Mouse (Mus musculus): ENCODE results near the gene Sbk1.

Sbk1 gene

GRCm38 (mm10) chr7:126271712-126272683 is at the start of gene Sbk1:
TSS of gene Sbk1 (plus strand) at chr7:126272619.
- DNase-seq, result peak; percentile 90 to 94

- DNase-seq, result no peak
These were observed 49.7 kb upstream of the Sbk1 start for GRCm38 (mm10) chr7:126222753-126223152.

- no peak for DNase-seq
These were observed 46.3 kb upstream of the Sbk1 start for GRCm38 (mm10) chr7:126226136-126226535.

- peak; percentile 54 to 75 for DNase-seq
These were observed 41.9 kb upstream of the Sbk1 start for GRCm38 (mm10) chr7:126230357-126231148.

GRCm38 (mm10) chr7:126232345-126233071 is 39.9 kb upstream of the Sbk1 start:
- DNase-seq, result no peak

- no peak for DNase-seq
These were observed 37.8 kb upstream of the Sbk1 start for GRCm38 (mm10) chr7:126234611-126235010.

GRCm38 (mm10) chr7:126236083-126236793 is 36.2 kb upstream of the Sbk1 start:
- peak; percentile 22 to 30 for DNase-seq

- DNase-seq, result peak in 1 of 2 experiments; percentile 31
These were observed 35.6 kb upstream of the Sbk1 start for GRCm38 (mm10) chr7:126236794-126237192.

GRCm38 (mm10) chr7:126240814-126241360 is 31.5 kb upstream of the Sbk1 start:
- DNase-seq, result no peak

- DNase-seq, result no peak
These were observed 28.2 kb upstream of the Sbk1 start for GRCm38 (mm10) chr7:126244168-126244750.

GRCm38 (mm10) chr7:126248088-126248487 is 24.3 kb upstream of the Sbk1 start:
- DNase-seq, result no peak

- DNase-seq, result no peak
These were observed 23.7 kb upstream of the Sbk1 start for GRCm38 (mm10) chr7:126248641-126249141.

GRCm38 (mm10) chr7:126249146-126249545 is 23.3 kb upstream of the Sbk1 start:
- no peak for DNase-seq

GRCm38 (mm10) chr7:126249986-126250385 is 22.4 kb upstream of the Sbk1 start:
- DNase-seq, result no peak

- DNase-seq, result no peak
These were observed 21.9 kb upstream of the Sbk1 start for GRCm38 (mm10) chr7:126250481-126250880.

GRCm38 (mm10) chr7:126251698-126252097 is 20.7 kb upstream of the Sbk1 start:
- DNase-seq, result no peak

GRCm38 (mm10) chr7:126252230-126252629 is 20.2 kb upstream of the Sbk1 start:
- no peak for DNase-seq

- peak; percentile 67 to 69 for DNase-seq
These were observed 11.9 kb upstream of the Sbk1 start for GRCm38 (mm10) chr7:126260280-126261210.

GRCm38 (mm10) chr7:126261823-126262222 is 10.6 kb upstream of the Sbk1 start:
- no peak for DNase-seq

- no peak for DNase-seq
These were observed 8.5 kb upstream of the Sbk1 start for GRCm38 (mm10) chr7:126263964-126264363.
